Mouse (Mus musculus): ENCODE data around the gene Irak2.

GRCm38 (mm10) chr6:113653551-113653950 is 15.3 kb downstream of the Irak2 start:
- TF ChIP-seq GATA1 (IDR thresholded peaks at IDR 0.05; ENCODE audit: borderline replicate concordance, low read length) = no peak
- TF ChIP-seq FLI1 (IDR thresholded peaks at IDR 0.05; ENCODE audit: low read length) = no peak

Measured in megakaryocyte, embryonic 14.5 days (primary cell).